Mouse (Mus musculus): Measurements from ENCODE around the gene Akip1. TPM values are rescaled to one million over a fixed set of nuclear protein-coding genes. Genes with fewer than 3 reads are reported as not detected.

The Akip1 gene
- total RNA-seq, 2 experiments from 2014 or later = 33.3 to 34.0 TPM

Other genes starting within 250 kb of the Akip1 start
- gene Trim66, start 195.6 kb upstream of the Akip1 start, total RNA-seq (2021) = under 1 TPM; 0.25 to 0.40 TPM
- 100 to 1,000 TPM; 264 to 272 TPM for gene Rpl27a, start 184.5 kb upstream of the Akip1 start, total RNA-seq (2021)
- gene St5, start 85 bp upstream of the Akip1 start, total RNA-seq (2021) = 10 to 100 TPM; 54.1 to 57.6 TPM
- not detected for gene BC051019, start 20.2 kb downstream of the Akip1 start, total RNA-seq (2021)
- not detected for gene Ascl3, start 28.0 kb downstream of the Akip1 start, total RNA-seq (2021)
- gene Tmem9b, start 49.2 kb downstream of the Akip1 start, total RNA-seq (2021) = 10 to 100 TPM; 34.8 to 36.9 TPM
- 1 to 10 TPM; 1.1 to 1.2 TPM for gene Nrip3, start 78.3 kb downstream of the Akip1 start, total RNA-seq (2021)
- 1 to 10 TPM in 1 of 2 experiments, under 1 TPM in 1; 0.92 to 3.1 TPM for gene Scube2, start 162.0 kb downstream of the Akip1 start, total RNA-seq (2021)